Mouse (Mus musculus) stomach, embryonic 14.5 days (tissue): Measurements from ENCODE around the gene Parp11. TPM values are rescaled to one million over a fixed set of nuclear protein-coding genes. Genes with fewer than 3 reads are reported as not detected.

ENCODE experiments used
- polyA plus RNA-seq: library from polyadenylated mRNA; unstranded; fragments of >200 nt; fragmentation: Nextera tagmentation; extraction: Ambion mirVana; gene quantifications from 2 replicates; pipeline ENCODE4 v1.2.1, GENCODE M21; 2014

Gene Parp11
- polyA plus RNA-seq, 1 experiment from 2014 or later = 31.0 TPM

Other genes with a start within 250 kb of the Parp11 start
- gene Cracr2a, start 114.5 kb downstream of the Parp11 start, polyA plus RNA-seq = 2.1 TPM in 2 replicates